Mouse (Mus musculus) lung, embryonic 14.5 days (tissue): ENCODE data around the gene Ccdc194. TPM values are rescaled to one million over a fixed set of nuclear protein-coding genes. Genes with fewer than 3 reads are reported as not detected.

Experiments
- ATAC-seq: fragments of 200-750 bp; cut with Nextera tagmentation; 2 replicates; pipeline ENCODE4 v1.8.0; 2017; ENCODE audit warnings: mild to moderate bottlenecking, moderate TSS enrichment, moderate library complexity; ENCODE audit not compliant: insufficient read depth
- DNase-seq: peaks from one replicate; pipeline ENCODE4 v3.0.0-alpha.2; 2015
- H3K27ac ChIP-seq: fragments of 300-500 bp; sonication (generic); 2 replicates; pipeline ENCODE4 v1.5.1; 2014; ENCODE audit warnings: low read depth, mild to moderate bottlenecking, moderate library complexity
- H3K27me3 ChIP-seq: fragments of 300-500 bp; sonication (generic); 2 replicates; pipeline ENCODE4 v1.6.1; 2014; ENCODE audit warnings: low read length, control low read depth; ENCODE audit not compliant: insufficient read depth
- H3K36me3 ChIP-seq: fragments of 300-500 bp; sonication (generic); 2 replicates; pipeline ENCODE4 v1.6.1; 2014; ENCODE audit warnings: control low read depth; ENCODE audit not compliant: insufficient read depth
- H3K4me1 ChIP-seq: fragments of 300-500 bp; sonication (generic); 2 replicates; pipeline ENCODE4 v1.6.1; 2014; ENCODE audit warnings: antibody characterized with exemption, control low read depth; ENCODE audit not compliant: insufficient read depth
- H3K4me2 ChIP-seq: fragments of 300-500 bp; sonication (generic); 2 replicates; pipeline ENCODE4 v1.6.1; 2014; ENCODE audit warnings: mild to moderate bottlenecking
- H3K4me3 ChIP-seq: fragments of 300-500 bp; sonication (generic); 2 replicates; pipeline ENCODE4 v1.5.1; 2014; ENCODE audit warnings: low read depth, low read length
- H3K9ac ChIP-seq: fragments of 300-500 bp; sonication (generic); 2 replicates; pipeline ENCODE4 v1.6.1; 2014
- H3K9me3 ChIP-seq: fragments of 300-500 bp; sonication (generic); 2 replicates; pipeline ENCODE4 v1.6.1; 2016; ENCODE audit warnings: low read depth, low read length, control low read depth
- CTCF ChIP-seq: IDR thresholded peaks from 2 replicates; pipeline ENCODE4 v1.5.1; 2016; ENCODE audit warnings: antibody characterized with exemption, low read depth
- WGBS: fragments of 180-500 bp; shearing (Covaris S2); extraction: QIAGEN DNeasy Blood & Tissue Kit; methylation state at CpG from one replicate; pipeline ENCODE4 v1.1.7; 2014; 5-methylcytosine and 5-hydroxymethylcytosine counted together
- polyA plus RNA-seq: library from polyadenylated mRNA; unstranded; fragments of >200 nt; fragmentation: Nextera tagmentation; extraction: Ambion mirVana; gene quantifications from 2 replicates; pipeline ENCODE4 v1.2.1, GENCODE M21; 2014

Ccdc194 gene
- polyA plus RNA-seq, 1 experiment from 2014 or later: 1.0 TPM

DNA sequence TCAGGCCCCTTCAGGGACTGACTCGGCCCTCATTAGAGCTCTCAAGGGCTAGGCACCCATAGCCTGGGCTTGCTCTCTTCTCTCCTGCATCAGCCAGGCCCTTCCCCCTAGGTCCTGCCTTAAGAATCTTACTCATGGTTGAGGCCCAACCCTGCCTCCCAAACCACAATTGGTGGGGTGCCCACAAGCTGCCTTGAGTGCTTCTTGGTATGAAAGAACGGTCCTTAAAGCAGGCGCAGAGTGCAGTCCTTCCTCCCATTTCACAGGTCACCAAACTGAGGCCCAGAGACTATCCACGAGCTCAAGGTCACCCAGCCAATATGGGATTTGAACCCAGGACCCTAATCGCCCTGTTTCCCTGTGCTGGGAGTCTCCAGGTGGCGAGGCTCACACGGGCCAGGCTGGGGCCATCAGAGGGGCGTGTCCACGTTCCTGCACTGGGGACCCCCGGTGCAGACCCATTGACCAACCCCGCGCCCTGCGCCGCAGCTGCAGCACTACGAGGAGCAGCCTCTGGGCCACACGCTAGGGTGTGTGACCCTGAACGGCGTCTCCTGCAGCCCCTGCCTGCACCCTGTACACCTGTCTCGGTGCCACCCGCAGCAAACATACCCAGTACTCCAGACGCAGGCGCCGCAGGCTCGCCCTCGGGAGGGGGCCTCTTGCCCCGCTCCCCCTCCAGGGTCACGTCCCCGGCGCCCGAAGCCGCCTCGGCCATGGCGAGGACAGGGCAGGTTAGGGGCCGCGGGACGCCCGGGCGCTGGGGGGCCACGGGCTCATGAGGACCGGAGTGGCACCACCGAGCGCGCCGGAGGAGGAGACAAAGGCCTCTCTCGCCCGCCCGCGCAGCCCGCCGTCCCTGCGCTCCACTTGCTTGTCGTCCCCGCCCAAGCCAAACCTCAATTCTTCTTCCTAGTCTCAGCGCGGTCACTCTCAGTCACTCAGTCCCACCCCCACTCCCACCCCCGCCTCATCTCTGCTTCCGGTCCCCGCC, 40.1 kb downstream of the Ccdc194 start, which contains the start of gene Ano8:
TSS of gene Ano8 (minus strand) at position 822 of the 994 bp plus-strand sequence.
- peak; percentile 93 for DNase-seq
- Histone ChIP-seq H3K36me3 (peaks cover 17% of the 10 kb centered on the region), H3K4me1 (peaks cover 12% of the 10 kb centered on the region), H3K27me3 (no peaks in the 10 kb centered on the region), H3K27ac (peak within 1 kb of the TSS; percentile 76), H3K4me2 (peak within 1 kb of the TSS; percentile 90), H3K4me3 (peak within 1 kb of the TSS; percentile 74), H3K9me3 (no peaks in the 10 kb centered on the region), H3K9ac (peak within 1 kb of the TSS; percentile 77)
- peak; percentile 67 for ATAC-seq
- no peak for TF ChIP-seq CTCF
- WGBS: 4% methylated on average over 55 of the region's 58 CpGs

DNA sequence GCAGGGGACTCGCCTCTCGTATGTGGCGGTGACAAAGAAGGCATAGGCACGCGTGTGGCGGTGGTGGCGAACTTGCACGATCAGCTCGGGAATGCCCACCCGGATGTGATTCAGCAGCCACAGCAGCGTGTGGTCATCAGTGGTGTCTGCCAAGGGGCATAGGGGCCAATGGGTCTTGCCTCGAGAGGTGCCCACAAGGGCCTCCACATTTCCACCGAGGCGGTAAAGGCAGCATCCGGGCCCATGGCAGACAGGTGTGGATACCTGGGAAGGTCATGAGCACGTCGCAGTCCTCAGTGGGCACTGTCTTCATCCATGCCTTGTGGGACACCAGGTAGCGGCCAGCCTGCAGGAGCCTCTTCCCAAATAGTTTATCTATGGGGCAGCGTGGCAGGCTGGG, 40.8 kb downstream of the Ccdc194 start:
- Histone ChIP-seq H3K36me3 (peaks cover 24% of the 10 kb centered on the region), H3K27me3 (no peaks in the 10 kb centered on the region), H3K4me1 (peaks cover 12% of the 10 kb centered on the region), H3K9ac (no peak overlapping the region), H3K9me3 (no peaks in the 10 kb centered on the region), H3K27ac (no peak overlapping the region), H3K4me3 (peak overlapping the region; percentile 74), H3K4me2 (peak overlapping the region; percentile 90)
- no peak for TF ChIP-seq CTCF
- ATAC-seq: no peak
- DNase-seq: no peak
- WGBS: 94% methylated on average over 19 of the region's 19 CpGs

DNA sequence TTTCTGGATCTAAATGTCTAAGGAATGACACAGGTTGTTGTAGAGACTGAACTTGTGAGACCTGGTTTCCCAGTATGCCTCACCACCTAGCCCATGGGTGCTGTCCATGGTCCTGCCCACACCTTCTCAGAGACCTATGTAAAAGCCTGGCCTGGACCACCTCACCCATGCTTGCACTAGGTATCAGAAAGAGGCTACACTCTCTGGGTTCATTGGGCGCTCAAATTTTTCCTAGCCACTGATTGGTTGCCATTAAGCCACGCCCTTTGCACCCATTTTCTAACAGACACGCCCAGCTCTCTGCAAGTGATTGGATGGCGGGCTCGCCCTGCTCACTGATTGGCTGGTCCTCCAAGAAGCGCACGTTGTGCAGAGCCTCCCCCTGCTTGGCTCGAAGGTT, 41.6 kb downstream of the Ccdc194 start:
- ATAC-seq (no peak), DNase-seq (peak; percentile 80)
- peaks cover 24% of the 10 kb centered on the region for H3K36me3 ChIP-seq
- WGBS: 51% methylated on average over 8 of the region's 8 CpGs
- H3K4me1 ChIP-seq: peaks cover 7% of the 10 kb centered on the region
- TF ChIP-seq CTCF: no peak
- H3K27ac ChIP-seq: no peak overlapping the region
- H3K4me2 ChIP-seq: no peak overlapping the region
- no peaks in the 10 kb centered on the region for H3K9me3 ChIP-seq
- H3K27me3 ChIP-seq: no peaks in the 10 kb centered on the region
- no peak overlapping the region; the same call in 1 of the 2 replicates for H3K4me3 ChIP-seq
- H3K9ac ChIP-seq: no peak overlapping the region

DNA sequence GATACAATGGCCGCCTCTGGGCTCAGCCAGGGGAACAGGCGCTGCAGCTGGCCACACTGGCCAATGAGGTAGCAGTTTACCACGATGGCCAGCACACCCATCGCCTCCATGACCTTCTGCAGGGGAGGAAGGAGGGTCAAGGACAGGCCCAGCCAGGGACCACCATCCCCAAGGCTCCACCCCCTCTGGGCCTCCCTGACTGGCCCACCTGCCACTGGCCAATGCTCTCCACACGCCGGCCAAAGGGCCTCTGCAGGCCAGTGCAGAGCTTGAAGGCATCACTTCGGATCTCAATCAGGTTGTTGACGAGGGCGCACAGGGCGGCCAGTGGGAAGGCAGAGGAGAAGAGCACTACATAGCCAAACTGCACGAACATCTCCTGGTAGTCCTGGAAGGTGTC, 46.6 kb downstream of the Ccdc194 start:
- Histone ChIP-seq H3K9me3 (no peaks in the 10 kb centered on the region), H3K4me1 (no peaks in the 10 kb centered on the region; the same call in 1 of the 2 replicates), H3K27ac (no peak overlapping the region), H3K36me3 (peaks cover 36% of the 10 kb centered on the region), H3K4me2 (no peak overlapping the region), H3K9ac (no peak overlapping the region), H3K4me3 (no peak overlapping the region), H3K27me3 (no peaks in the 10 kb centered on the region)
- ATAC-seq: no peak
- DNase-seq: no peak
- WGBS: 89% methylated on average over 11 of the region's 11 CpGs
- no peak for TF ChIP-seq CTCF

DNA sequence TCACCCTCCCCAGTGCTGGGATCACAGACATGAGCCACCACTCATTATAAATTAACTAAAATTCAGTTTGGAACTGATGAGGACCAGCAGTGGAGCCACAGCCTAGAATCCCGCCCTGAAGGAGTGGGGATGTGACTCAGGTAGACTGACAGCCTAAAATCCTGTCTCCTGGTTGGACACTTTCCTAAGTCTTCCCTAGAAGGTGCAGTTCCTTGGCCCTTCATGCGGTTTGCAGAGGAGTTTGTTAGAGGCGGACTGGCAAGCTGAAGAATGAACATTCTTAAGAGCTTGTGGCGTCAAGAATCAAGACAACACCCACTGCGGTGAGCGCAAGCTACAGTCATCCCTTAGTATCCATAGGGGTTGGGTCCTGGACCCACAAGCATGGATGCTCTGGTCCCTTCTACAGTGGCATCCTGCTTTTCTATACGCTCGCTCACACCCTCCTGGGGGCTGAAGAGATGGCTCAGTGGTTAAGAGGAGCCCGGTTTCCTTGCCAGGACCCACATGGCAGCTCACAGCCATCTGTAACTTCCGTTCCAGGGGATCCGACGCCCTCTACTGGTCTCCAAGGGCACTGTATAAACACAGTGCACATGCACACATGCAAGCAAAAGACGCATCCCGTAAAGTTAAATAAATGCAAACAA, 48.2 kb downstream of the Ccdc194 start:
- 47% methylated on average over 14 of the region's 14 CpGs for WGBS
- Histone ChIP-seq H3K4me2 (peak overlapping the region; percentile 80), H3K9ac (peak overlapping the region; percentile 61; the same call in 1 of the 2 replicates), H3K4me3 (peak overlapping the region; percentile 62), H3K9me3 (no peaks in the 10 kb centered on the region), H3K27me3 (no peaks in the 10 kb centered on the region), H3K27ac (no peak overlapping the region), H3K36me3 (peaks cover 41% of the 10 kb centered on the region), H3K4me1 (no peaks in the 10 kb centered on the region; the same call in 1 of the 2 replicates)
- TF ChIP-seq CTCF: peak; percentile 61
- peak; percentile 50 for DNase-seq
- no peak for ATAC-seq

DNA sequence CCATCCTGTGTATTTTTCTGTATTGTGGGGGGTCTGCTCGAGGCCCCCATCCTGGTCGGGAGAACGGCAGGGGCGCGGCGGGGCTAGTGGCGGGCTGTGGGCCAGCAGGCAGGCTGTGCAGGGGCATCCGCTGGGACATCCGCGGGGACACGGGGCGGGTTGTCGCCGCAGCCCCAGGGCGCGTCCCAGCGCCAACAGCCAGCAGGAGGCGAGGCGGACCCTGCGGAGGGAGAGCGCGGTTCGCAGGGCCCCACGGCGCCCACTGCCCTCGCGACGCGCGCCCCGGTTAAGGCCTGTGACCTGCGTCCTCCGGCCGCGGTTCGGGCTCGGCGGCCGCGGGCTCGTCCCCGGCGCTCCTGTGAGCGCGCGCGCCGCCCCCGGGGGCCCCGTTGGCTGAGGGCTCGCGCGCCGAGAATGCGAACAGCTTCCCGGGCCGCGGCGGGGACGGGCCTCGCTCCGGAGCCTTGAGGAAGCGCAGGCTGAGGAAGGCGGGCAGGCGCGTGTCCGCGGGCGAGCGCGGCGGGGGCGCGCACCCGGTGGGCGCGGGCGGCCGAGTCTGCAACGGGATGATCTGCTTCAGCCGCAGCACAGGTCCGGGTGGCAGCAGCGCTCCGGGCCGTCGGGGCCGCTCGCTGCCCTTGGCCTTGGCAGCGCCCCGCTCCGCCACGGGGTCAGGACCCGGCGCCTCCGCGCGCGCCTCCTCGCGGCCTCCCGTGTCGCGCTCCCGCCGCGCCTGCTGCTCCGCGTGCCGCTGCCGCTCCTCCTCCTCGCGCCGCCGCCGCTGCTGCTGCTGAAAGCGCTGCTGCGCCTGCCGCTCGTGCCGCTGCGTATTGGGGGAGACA, 49.2 kb downstream of the Ccdc194 start:
- H3K36me3 ChIP-seq: peaks cover 47% of the 10 kb centered on the region
- TF ChIP-seq CTCF: 0 out of 2 replicates have a peak, but pooled peaks have one; percentile 14

More for the DNA sequence above, 49.2 kb downstream of the Ccdc194 start:
- Histone ChIP-seq H3K9me3 (no peaks in the 10 kb centered on the region), H3K4me2 (peak overlapping the region; percentile 80), H3K9ac (peak overlapping the region; percentile 61), H3K27ac (peak overlapping the region; percentile 89), H3K4me1 (no peaks in the 10 kb centered on the region; the same call in 1 of the 2 replicates), H3K4me3 (peak overlapping the region; percentile 62), H3K27me3 (no peaks in the 10 kb centered on the region)
- ATAC-seq (peak; percentile 75), DNase-seq (peak; percentile 90)
- under 1% methylated on average over 98 of the region's 121 CpGs for WGBS
